Mouse (Mus musculus) forebrain, embryonic 13.5 days (tissue): ENCODE data around the gene Samd1. TPM values are rescaled to one million over a fixed set of nuclear protein-coding genes. Genes with fewer than 3 reads are reported as not detected.
"Not testable (repeated sequence)": the region's sequence is repeated elsewhere in the genome, so short reads cannot be mapped to it uniquely, and the experiment has no call there.

ENCODE experiments used
- ATAC-seq: fragments of 200-750 bp; cut with Nextera tagmentation; 2 replicates; pipeline ENCODE4 v1.8.0; 2017
- H3K27ac ChIP-seq: fragments of 300-500 bp; sonication (generic); 2 replicates; pipeline ENCODE4 v1.5.1; 2015; ENCODE audit warnings: inconsistent platforms, mild to moderate bottlenecking, moderate library complexity
- H3K27me3 ChIP-seq: fragments of 300-500 bp; sonication (generic); 2 replicates; pipeline ENCODE4 v1.6.1; 2015; ENCODE audit warnings: mild to moderate bottlenecking, inconsistent platforms
- H3K36me3 ChIP-seq: fragments of 300-500 bp; sonication (generic); 2 replicates; pipeline ENCODE4 v1.6.1; 2015; ENCODE audit warnings: mild to moderate bottlenecking, inconsistent platforms; ENCODE audit not compliant: poor library complexity, severe bottlenecking
- H3K4me1 ChIP-seq: fragments of 300-500 bp; sonication (generic); 2 replicates; pipeline ENCODE4 v1.6.1; 2015; ENCODE audit warnings: inconsistent platforms
- H3K4me2 ChIP-seq: fragments of 300-500 bp; sonication (generic); 2 replicates; pipeline ENCODE4 v1.6.1; 2015; ENCODE audit warnings: inconsistent platforms, mild to moderate bottlenecking, moderate library complexity
- H3K4me3 ChIP-seq: fragments of 300-500 bp; sonication (generic); 2 replicates; pipeline ENCODE4 v1.5.1; 2015; ENCODE audit warnings: mild to moderate bottlenecking, inconsistent platforms
- H3K9ac ChIP-seq: fragments of 300-500 bp; sonication (generic); 2 replicates; pipeline ENCODE4 v1.6.1; 2015; ENCODE audit warnings: mild to moderate bottlenecking, inconsistent platforms
- H3K9me3 ChIP-seq: fragments of 300-500 bp; sonication (generic); replicated peaks from 2 replicates; pipeline ENCODE4 v1.6.1; 2016; ENCODE audit warnings: inconsistent platforms
- whole genome bisulfite sequencing: fragments of 180-500 bp; shearing (Covaris S2); methylation state at CpG from one replicate; pipeline ENCODE4 v1.1.7; 2015; 5-methylcytosine and 5-hydroxymethylcytosine counted together
- polyA plus RNA-seq: library from polyadenylated mRNA; unstranded; fragments of >200 nt; fragmentation: Nextera tagmentation; extraction: Ambion mirVana; gene quantifications from 2 replicates; pipeline ENCODE4 v1.2.1, GENCODE M21; 2015

Gene Samd1
- polyA plus RNA-seq, 1 experiment from 2014 or later = 9.5 TPM

GRCm38 (mm10) chr8:84003612-84004246 lies 6.3 kb downstream of the Samd1 start:
- Histone ChIP-seq H3K4me2 (peak overlapping the region; percentile 70), H3K4me3 (peak overlapping the region; percentile 50), H3K9me3 (no peaks in the 10 kb centered on the region), H3K9ac (0 out of 2 replicates have a peak overlapping the region, but pooled peaks have one; percentile 70), H3K27ac (no peak overlapping the region), H3K36me3 (peaks cover 33% of the 10 kb centered on the region), H3K4me1 (peaks cover 38% of the 10 kb centered on the region), H3K27me3 (peaks cover 32% of the 10 kb centered on the region)
- ATAC-seq = no peak
- WGBS = 76% methylated on average over 6 of the region's 6 CpGs

DNA sequence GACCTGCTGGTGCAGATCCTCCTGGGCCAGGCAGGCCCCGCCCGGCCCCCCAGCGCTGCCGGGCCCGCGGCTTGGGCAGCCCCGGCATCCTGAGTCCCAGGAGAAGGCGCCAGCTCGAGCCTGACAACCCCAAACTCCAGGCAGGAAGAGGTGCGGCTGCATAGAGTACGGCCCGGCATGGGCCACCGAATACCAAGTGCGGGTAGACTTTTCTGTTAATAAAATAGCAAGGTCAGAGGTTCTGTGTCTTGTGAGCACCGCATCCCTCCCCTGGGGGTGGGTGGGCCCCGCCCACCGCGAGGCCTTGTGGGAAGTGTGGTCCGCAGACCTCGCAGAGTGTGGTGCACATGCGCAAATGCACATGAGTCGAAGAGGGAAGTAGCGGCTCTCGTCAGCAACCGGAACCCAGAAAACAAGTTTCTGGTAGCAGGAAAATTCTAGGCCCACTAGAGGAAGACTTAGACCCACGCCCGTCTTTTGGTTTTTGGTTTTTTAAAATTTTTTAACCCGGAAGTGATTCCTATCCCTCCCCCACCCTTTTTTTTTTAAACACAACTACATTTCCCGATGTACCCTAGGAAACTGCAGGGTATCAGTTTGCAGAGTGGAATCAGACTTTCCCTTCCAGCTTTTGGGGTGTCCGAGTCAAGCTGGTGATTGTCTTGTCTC lies 7.2 kb downstream of the Samd1 start:
- Histone ChIP-seq H3K4me1 (peaks cover 28% of the 10 kb centered on the region), H3K4me2 (peak overlapping the region; percentile 70), H3K9ac (peak overlapping the region; percentile 70), H3K4me3 (peak overlapping the region; percentile 50), H3K27ac (peak overlapping the region; percentile 27; the same call in 1 of the 2 replicates), H3K9me3 (no peaks in the 10 kb centered on the region), H3K36me3 (peaks cover 31% of the 10 kb centered on the region), H3K27me3 (peaks cover 32% of the 10 kb centered on the region)
- 1% methylated on average over 30 of the region's 30 CpGs for WGBS
- peak; percentile 90 for ATAC-seq

- Histone ChIP-seq H3K36me3 (peaks cover 22% of the 10 kb centered on the region), H3K4me1 (peaks cover 27% of the 10 kb centered on the region), H3K27me3 (peaks cover 30% of the 10 kb centered on the region)
- H3K9ac ChIP-seq, H3K27ac ChIP-seq, H3K4me2 ChIP-seq, ATAC-seq, H3K4me3 ChIP-seq, H3K9me3 ChIP-seq: not testable (repeated sequence)
- WGBS = 94% methylated on average over 7 of the region's 7 CpGs
These were observed 8.0 kb downstream of the Samd1 start for GRCm38 (mm10) chr8:84005502-84005901.

DNA sequence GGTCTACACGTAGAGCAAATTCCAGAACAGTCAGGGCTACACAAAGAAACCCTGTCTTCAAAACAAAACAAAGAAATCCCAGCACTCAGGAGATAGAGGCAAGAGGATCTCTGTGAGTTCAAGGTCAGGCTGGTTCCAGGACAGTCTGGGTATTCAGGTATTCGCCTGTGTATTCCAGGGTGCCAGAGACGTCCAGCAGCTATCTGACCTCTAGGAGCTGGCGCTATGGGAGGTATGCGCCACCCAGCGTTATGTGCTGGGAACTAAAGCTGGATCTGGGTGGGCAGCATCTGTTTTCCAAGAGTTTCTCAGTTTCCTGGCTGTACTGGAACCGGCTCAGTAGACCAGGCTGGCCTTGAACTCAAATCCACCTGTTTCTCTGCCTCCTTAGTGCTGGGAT lies 10.9 kb downstream of the Samd1 start:
- no peak for ATAC-seq
- Histone ChIP-seq H3K4me3 (no peak overlapping the region), H3K4me1 (peaks cover 38% of the 10 kb centered on the region), H3K9ac (no peak overlapping the region), H3K27me3 (peaks cover 35% of the 10 kb centered on the region), H3K36me3 (no peaks in the 10 kb centered on the region), H3K27ac (no peak overlapping the region), H3K9me3 (no peaks in the 10 kb centered on the region), H3K4me2 (no peak overlapping the region)
- WGBS = 30% methylated on average over 7 of the region's 7 CpGs

DNA sequence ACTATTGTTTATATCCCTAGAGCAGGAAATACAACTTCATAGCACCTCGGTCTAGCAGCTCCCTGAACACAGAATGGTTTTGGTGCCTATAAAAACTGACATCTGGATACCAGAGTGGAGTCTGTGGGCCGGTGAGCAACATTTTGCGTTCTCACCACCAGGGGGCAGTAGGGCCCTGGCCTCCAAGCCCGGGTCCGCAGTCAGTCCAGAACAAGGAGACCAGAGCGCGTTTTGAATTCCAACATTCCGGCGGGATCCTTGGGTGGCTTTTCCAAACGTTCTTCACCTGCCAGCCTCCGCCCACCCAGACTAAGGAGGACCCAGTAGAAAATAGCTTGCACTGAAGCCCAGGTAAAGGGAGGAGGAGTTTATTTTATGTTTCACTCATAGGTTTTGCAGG lies 12.4 kb downstream of the Samd1 start:
- H3K9me3 ChIP-seq = no peaks in the 10 kb centered on the region
- ATAC-seq = no peak
- H3K36me3 ChIP-seq = no peaks in the 10 kb centered on the region
- no peak overlapping the region for H3K4me2 ChIP-seq
- H3K27ac ChIP-seq = no peak overlapping the region
- H3K4me1 ChIP-seq = peaks cover 29% of the 10 kb centered on the region
- 2% methylated on average over 11 of the region's 11 CpGs for WGBS
- 0 out of 2 replicates have a peak overlapping the region, but pooled peaks have one; percentile 2 for H3K4me3 ChIP-seq
- peaks cover 42% of the 10 kb centered on the region for H3K27me3 ChIP-seq
- no peak overlapping the region for H3K9ac ChIP-seq

DNA sequence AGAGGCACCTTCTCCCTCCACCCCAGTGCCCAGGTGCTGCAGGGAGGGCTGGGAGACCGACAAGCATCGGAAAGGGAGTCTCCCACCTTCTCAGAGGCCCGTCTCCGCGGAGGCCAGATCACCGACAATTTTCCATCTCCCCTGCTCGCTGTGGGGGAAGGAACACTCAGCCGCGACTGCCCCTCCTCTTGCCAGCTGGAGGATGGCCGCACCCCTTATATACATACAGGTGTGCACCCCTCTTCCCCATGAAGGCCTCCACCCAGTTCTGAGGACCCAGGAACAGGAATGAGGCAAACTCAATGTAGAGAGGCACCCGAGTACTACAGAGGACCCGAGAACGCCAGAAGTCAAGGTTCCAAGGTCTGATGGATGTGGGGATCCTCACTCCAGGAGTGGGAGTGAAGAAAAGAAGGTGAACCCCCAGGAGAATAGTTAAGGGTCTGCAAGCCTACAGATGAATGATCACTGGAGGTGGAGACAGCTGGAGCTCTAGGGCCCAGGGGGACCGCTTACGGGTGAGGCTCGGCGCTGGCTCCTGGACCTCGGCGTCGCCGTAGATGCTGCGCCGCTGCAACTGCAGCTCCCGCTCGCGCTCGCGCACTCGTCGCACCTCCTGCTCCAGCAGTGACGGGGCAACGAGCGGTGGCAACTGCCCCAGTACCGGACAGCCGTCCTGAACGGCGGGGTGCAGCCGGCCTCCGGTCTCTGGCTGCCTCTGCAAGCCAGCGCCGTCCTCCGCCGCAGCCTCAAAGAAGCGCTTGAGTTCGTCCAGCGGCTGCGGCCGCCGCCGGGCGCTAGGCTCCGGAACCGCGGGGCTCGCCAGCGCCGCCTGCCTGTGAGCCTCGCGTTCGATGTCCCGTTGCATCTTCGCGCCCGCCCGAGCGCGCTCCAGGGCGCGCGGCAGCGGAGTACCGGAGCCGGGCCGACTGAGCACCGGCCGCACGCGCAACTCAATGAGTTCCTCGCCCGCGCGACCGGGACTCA lies 13.4 kb downstream of the Samd1 start:
- Histone ChIP-seq H3K9me3 (no peaks in the 10 kb centered on the region), H3K36me3 (no peaks in the 10 kb centered on the region), H3K27me3 (peaks cover 42% of the 10 kb centered on the region), H3K9ac (peak overlapping the region; percentile 64), H3K4me1 (peaks cover 26% of the 10 kb centered on the region), H3K27ac (no peak overlapping the region), H3K4me3 (peak overlapping the region; percentile 53), H3K4me2 (peak overlapping the region; percentile 98)
- 1% methylated on average over 78 of the region's 83 CpGs for WGBS
- ATAC-seq = peak; percentile 55

GRCm38 (mm10) chr8:84011705-84012498 lies 14.4 kb downstream of the Samd1 start, which contains the start of gene 2210011C24Rik:
2210011C24Rik (minus strand) TSS chr8:84012171.
- Histone ChIP-seq H3K4me2 (peak within 1 kb of the TSS; percentile 98), H3K4me3 (peak within 1 kb of the TSS; percentile 53), H3K36me3 (no peaks in the 10 kb centered on the region), H3K4me1 (peaks cover 26% of the 10 kb centered on the region), H3K9ac (peak within 1 kb of the TSS; percentile 64), H3K9me3 (no peaks in the 10 kb centered on the region), H3K27me3 (peaks cover 42% of the 10 kb centered on the region), H3K27ac (no peak within 1 kb of the TSS)
- WGBS = under 1% methylated on average over 43 of the region's 45 CpGs
- 0 out of 2 replicates have a peak, but pooled peaks have one; percentile 33 for ATAC-seq

DNA sequence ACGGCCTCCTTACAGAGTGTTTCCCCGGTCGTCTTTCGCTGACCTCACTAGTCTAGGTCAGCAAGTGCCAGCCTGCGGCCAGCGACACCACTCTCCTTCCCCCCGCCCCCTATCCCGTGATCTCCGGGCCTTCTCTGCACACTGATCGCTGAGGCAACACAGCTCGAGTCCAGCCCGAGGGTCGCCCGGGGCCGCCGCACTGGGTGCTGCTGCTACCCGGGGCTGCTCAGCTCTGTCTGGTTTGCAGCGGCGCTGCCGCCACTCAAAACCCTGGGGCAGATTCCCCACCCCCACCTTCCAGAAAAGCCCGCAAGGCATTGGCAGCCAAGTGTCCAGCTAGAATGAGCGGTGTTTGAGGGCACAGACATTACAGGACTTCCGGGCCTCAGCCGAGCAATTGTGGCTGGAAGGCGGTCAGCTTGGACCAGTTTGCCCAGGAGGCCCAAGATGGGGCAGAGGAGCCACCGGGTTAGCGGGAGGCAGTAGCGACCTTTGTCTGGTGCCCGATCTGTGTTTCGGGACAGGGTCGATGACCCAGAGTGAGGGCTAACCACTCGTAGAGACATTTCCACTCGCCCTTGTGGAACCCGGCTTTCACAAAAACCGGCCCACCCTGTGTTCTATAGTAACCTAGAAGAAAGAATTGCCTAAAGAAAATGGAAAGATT lies 15.2 kb downstream of the Samd1 start:
- Histone ChIP-seq H3K36me3 (no peaks in the 10 kb centered on the region), H3K27me3 (peaks cover 42% of the 10 kb centered on the region), H3K4me3 (peak overlapping the region; percentile 53), H3K27ac (no peak overlapping the region), H3K9me3 (no peaks in the 10 kb centered on the region), H3K9ac (no peak overlapping the region), H3K4me2 (peak overlapping the region; percentile 98), H3K4me1 (peaks cover 26% of the 10 kb centered on the region)
- 3% methylated on average over 35 of the region's 35 CpGs for WGBS
- ATAC-seq = no peak

DNA sequence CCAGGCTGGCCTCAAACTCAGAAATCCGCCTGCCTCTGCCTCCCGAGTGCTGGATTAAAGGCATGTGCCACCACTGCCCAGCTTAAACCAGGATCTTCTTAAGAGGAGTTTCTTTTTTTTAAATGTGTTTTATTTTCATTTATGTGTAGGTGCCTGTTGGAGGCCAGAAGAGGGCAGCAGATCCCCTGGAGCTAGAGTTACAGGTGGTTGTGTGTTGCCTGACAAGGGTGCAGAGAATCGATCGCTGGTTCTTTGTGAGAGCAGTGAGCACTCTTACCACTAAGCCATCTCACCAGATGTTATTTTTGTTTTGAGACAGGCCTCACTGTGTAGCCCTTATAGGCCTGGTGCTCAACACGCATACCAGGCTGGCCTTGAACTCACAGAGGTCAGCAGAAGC lies 18.4 kb downstream of the Samd1 start:
- WGBS = 95% methylated on average over 5 of the region's 5 CpGs
- Histone ChIP-seq H3K9me3 (no peaks in the 10 kb centered on the region), H3K4me2 (no peak overlapping the region), H3K36me3 (no peaks in the 10 kb centered on the region), H3K9ac (no peak overlapping the region), H3K4me1 (peaks cover 19% of the 10 kb centered on the region), H3K27me3 (peaks cover 50% of the 10 kb centered on the region), H3K27ac (no peak overlapping the region), H3K4me3 (no peak overlapping the region)
- ATAC-seq = no peak

- Histone ChIP-seq H3K27me3 (peaks cover 44% of the 10 kb centered on the region), H3K9ac (no peak overlapping the region), H3K4me3 (no peak overlapping the region), H3K9me3 (no peaks in the 10 kb centered on the region), H3K4me2 (no peak overlapping the region), H3K4me1 (no peaks in the 10 kb centered on the region), H3K27ac (no peak overlapping the region), H3K36me3 (no peaks in the 10 kb centered on the region)
- no peak for ATAC-seq
- 88% methylated on average over 9 of the region's 9 CpGs for WGBS
These were observed 22.3 kb downstream of the Samd1 start for GRCm38 (mm10) chr8:84019738-84020137.

GRCm38 (mm10) chr8:84021096-84021495 lies 23.6 kb downstream of the Samd1 start, which contains the start of gene Palm3:
Palm3 (plus strand) TSS chr8:84021471.
- Histone ChIP-seq H3K27me3 (peaks cover 55% of the 10 kb centered on the region), H3K27ac (no peak within 1 kb of the TSS), H3K4me1 (peaks cover 5% of the 10 kb centered on the region; the same call in 1 of the 2 replicates), H3K4me2 (no peak within 1 kb of the TSS), H3K9ac (no peak within 1 kb of the TSS), H3K4me3 (no peak within 1 kb of the TSS), H3K9me3 (no peaks in the 10 kb centered on the region), H3K36me3 (no peaks in the 10 kb centered on the region)
- 7% methylated on average over 18 of the region's 18 CpGs for WGBS
- no peak for ATAC-seq
